Mouse (Mus musculus) heart, embryonic 10.5 days (tissue): ENCODE data around the gene Psd. TPM values are rescaled to one million over a fixed set of nuclear protein-coding genes. Genes with fewer than 3 reads are reported as not detected.

Source experiments
- DNase-seq: peaks from one replicate; pipeline ENCODE4 v3.0.0-alpha.2; 2017; ENCODE audit warnings: low spot score
- H3K27ac ChIP-seq: fragments of 300-500 bp; sonication (generic); 2 replicates; pipeline ENCODE4 v1.5.1; 2016; ENCODE audit warnings: mild to moderate bottlenecking
- H3K27me3 ChIP-seq: fragments of 300-500 bp; sonication (generic); 2 replicates; pipeline ENCODE4 v1.6.1; 2016; ENCODE audit warnings: mild to moderate bottlenecking; ENCODE audit not compliant: poor library complexity, insufficient read depth, severe bottlenecking
- H3K36me3 ChIP-seq: fragments of 300-500 bp; sonication (generic); 2 replicates; pipeline ENCODE4 v1.6.1; 2016; ENCODE audit warnings: mild to moderate bottlenecking, moderate library complexity
- H3K4me1 ChIP-seq: fragments of 300-500 bp; sonication (generic); 2 replicates; pipeline ENCODE4 v1.6.1; 2016; ENCODE audit warnings: mild to moderate bottlenecking
- H3K4me3 ChIP-seq: fragments of 300-500 bp; sonication (generic); 2 replicates; pipeline ENCODE4 v1.5.1; 2016; ENCODE audit warnings: mild to moderate bottlenecking, moderate library complexity
- H3K9me3 ChIP-seq: fragments of 300-500 bp; sonication (generic); 2 replicates; pipeline ENCODE4 v1.6.1; 2016; ENCODE audit warnings: mild to moderate bottlenecking, moderate library complexity
- WGBS: fragments of 180-500 bp; shearing (Covaris S2); methylation state at CpG from one replicate; pipeline ENCODE4 v1.1.7; 2016; 5-methylcytosine and 5-hydroxymethylcytosine counted together
- polyA plus RNA-seq: library from polyadenylated mRNA; unstranded; fragments of >200 nt; fragmentation: Nextera tagmentation; extraction: Ambion mirVana; gene quantifications from 2 replicates; pipeline ENCODE4 v1.2.1, GENCODE M21; 2016

Gene Psd
- polyA plus RNA-seq, 1 experiment from 2014 or later: 10.1 TPM

DNA sequence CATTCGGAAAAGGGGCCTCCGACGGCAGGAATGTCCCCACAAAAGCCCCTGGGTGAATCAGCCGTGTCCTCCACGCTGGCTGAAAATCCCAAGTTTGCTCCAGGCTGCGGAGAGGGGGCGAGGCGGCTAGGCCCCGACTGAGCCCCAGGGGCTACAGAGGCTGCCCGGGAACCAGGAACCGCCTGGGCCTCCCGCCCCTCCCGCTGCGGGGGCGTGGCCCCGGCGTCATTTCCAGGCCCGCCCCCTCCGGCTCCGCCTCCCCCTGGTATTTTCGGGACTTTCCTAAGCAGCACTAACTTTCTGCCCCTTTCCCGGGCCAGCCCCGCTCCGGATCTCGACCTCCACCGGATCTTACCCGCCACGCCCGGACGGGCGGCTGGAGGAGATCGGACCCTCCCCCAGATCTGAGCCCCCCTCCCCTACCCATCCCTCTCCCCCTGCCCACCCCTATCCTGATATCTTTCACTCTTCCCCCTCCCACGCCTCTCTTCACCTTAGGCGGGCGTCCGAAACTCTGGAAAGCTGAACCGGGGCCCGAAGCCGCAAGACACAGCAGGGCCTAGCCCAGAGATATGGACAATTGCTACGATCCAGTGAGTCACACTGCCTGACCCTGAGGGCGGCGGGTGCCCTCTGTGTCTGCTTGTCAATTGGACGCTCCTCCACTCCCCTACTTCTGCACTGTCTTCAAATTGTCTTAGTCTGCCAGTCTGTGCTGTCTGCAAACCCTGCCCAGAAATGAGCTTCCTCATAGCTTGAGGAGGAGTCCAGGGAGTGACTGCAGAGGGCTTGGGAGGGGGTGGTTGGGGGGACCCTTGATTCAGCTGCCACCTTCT, 21.3 kb downstream of the Psd start:
- peaks cover 51% of the 10 kb centered on the region for H3K27me3 ChIP-seq
- peaks cover 45% of the 10 kb centered on the region for H3K4me1 ChIP-seq
- under 1% methylated on average over 43 of the region's 43 CpGs for whole genome bisulfite sequencing

DNA sequence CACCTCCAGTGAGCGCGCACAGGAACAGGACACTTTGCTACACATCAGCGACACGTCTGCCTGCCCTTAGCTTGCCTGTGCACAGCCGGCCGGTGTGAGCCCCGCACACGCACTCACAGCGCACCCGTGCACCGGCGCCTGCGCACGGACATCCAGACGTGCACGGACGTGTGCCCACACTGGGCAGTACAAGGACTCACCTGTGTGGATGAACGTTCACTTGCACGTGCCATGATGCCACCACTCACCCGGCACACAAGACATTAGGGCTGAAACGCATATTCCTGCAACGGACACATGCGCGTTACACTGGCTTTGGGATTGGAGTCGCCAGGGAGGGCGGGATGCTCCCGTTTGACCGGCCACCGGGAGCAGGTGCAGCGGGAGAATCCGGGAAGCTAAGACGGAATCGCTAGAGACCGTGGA, 22.0 kb downstream of the Psd start:
- Histone ChIP-seq H3K4me3 (peak overlapping the region; percentile 86), H3K36me3 (peaks cover 17% of the 10 kb centered on the region), H3K4me1 (peaks cover 45% of the 10 kb centered on the region), H3K27ac (peak overlapping the region; percentile 88), H3K9me3 (no peaks in the 10 kb centered on the region), H3K27me3 (peaks cover 44% of the 10 kb centered on the region)
- DNase-seq: no peak
- under 1% methylated on average over 34 of the region's 34 CpGs for WGBS

More for the DNA sequence above, 21.3 kb downstream of the Psd start:
- Histone ChIP-seq H3K4me3 (peak overlapping the region; percentile 86), H3K9me3 (no peaks in the 10 kb centered on the region), H3K36me3 (peaks cover 25% of the 10 kb centered on the region), H3K27ac (peak overlapping the region; percentile 88)
- DNase-seq: peak; percentile 95

DNA sequence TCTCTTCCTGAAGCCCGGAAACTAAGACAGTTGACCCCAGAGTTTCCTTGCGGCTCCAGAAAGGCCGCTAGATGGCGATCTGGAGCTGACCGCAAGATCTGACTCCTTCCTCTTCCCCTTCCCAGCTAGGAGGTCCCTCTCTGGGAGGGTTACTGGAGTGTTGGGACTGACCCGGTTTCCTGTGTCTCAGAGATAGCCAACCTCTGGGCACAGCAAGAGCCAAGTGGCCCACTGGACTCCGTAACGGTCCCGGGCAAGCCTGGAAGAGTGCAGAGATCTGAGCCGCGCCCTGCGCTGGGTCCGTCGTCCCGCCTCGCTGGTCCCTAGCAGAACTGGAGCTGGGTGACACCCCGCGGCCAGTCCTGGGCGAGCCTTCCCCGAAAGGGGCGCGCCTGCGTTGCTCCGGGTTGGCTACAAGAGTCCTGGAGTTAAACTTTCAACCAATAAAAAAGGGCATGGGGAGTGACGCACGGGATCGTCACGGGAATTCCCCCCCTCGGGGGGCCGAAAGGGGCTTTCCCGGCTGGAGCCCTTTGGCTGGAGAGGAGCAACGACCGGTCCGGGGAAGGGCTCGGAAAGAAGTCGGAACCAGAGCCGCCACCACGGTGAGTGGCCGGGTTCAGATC, 22.6 kb downstream of the Psd start, which contains the start of gene Nfkb2:
TSS of gene Nfkb2 (plus strand) at position 105 of the 626 bp plus-strand sequence.
- Histone ChIP-seq H3K27ac (peak within 1 kb of the TSS; percentile 88), H3K36me3 (peaks cover 12% of the 10 kb centered on the region; the same call in 1 of the 2 replicates), H3K4me3 (peak within 1 kb of the TSS; percentile 86), H3K4me1 (peaks cover 45% of the 10 kb centered on the region), H3K9me3 (no peaks in the 10 kb centered on the region), H3K27me3 (peaks cover 38% of the 10 kb centered on the region)
- WGBS: under 1% methylated on average over 39 of the region's 39 CpGs
- DNase-seq: peak; percentile 97

DNA sequence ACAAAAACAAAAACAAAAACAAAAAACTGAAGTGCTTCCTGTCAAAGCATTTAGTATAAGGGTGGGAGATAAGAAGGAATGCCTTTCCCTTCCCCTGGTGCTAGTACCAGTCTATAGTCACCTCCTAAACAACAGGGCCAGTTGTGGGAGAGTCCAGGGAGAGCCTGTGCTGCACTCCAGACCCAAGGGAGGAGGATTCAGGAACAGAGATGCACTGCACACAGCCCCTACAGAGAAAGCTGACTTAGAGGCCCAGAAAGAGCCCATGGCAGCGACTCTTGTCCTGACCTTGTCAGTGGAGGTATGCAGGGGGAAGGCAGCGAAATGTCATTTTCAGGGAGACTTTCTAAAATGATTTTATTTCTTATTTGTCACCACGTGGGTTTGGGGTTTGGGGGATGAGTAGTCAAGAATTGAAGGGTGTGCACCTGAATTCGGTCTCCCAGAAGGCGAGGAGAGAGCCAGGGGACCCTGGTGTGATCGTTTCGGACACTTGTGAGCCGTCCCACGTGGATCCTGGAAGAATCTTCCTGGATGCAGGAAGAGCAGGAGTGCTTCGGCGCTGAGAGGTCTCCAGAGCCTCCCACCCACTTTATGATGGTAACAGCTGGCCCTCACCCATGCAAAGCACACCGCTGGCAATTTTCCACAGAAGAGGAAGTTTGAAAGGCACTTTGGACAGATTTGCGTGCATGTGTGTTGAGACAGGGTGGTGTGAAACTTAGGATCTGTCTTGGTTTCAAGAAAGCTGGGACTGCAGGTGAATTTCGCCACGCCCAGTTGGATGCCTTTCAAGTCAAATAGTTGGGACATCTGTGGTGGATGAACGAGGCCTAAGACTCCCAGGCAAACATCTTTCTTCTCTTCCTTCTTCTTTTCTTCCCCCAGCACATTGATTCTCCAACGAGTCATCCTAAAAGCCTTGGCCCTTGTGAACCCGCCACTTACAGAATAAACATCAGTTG, 23.4 kb downstream of the Psd start:
- peak; percentile 72 for DNase-seq

DNA sequence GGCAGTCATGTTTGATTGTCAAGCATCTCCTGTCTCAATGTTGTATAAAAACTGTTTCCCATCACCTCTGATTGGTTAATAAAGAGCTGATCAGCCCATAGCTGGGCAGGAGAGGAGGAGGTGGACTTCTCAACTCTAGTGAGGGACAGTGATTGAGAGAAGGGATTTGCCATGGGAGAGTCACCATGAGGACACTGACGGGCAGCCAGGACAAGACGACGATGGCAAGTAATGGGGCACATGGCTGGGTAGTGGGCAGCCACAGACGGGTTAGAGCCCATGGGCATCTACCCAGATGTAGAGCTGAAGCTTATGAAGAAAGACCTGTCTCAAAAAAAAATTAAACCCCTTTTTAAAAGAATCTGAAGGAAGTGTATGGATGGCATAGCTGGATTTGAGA, 24.4 kb downstream of the Psd start:
- DNase-seq: peak; percentile 55
- Histone ChIP-seq H3K27me3 (peaks cover 22% of the 10 kb centered on the region), H3K4me1 (peaks cover 35% of the 10 kb centered on the region), H3K27ac (no peak overlapping the region), H3K4me3 (no peak overlapping the region), H3K9me3 (no peaks in the 10 kb centered on the region), H3K36me3 (peaks cover 2% of the 10 kb centered on the region; the same call in 1 of the 2 replicates)
- WGBS: 85% methylated on average over 4 of the region's 4 CpGs

More for the DNA sequence above, 23.4 kb downstream of the Psd start:
- 0 out of 2 replicates have a peak overlapping the region, but pooled peaks have one; percentile 88 for H3K27ac ChIP-seq
- peak overlapping the region; percentile 86 for H3K4me3 ChIP-seq
- H3K4me1 ChIP-seq: peaks cover 39% of the 10 kb centered on the region
- no peaks in the 10 kb centered on the region for H3K9me3 ChIP-seq
- 53% methylated on average over 18 of the region's 18 CpGs for WGBS
- peaks cover 32% of the 10 kb centered on the region for H3K27me3 ChIP-seq
- peaks cover 12% of the 10 kb centered on the region; the same call in 1 of the 2 replicates for H3K36me3 ChIP-seq

DNA sequence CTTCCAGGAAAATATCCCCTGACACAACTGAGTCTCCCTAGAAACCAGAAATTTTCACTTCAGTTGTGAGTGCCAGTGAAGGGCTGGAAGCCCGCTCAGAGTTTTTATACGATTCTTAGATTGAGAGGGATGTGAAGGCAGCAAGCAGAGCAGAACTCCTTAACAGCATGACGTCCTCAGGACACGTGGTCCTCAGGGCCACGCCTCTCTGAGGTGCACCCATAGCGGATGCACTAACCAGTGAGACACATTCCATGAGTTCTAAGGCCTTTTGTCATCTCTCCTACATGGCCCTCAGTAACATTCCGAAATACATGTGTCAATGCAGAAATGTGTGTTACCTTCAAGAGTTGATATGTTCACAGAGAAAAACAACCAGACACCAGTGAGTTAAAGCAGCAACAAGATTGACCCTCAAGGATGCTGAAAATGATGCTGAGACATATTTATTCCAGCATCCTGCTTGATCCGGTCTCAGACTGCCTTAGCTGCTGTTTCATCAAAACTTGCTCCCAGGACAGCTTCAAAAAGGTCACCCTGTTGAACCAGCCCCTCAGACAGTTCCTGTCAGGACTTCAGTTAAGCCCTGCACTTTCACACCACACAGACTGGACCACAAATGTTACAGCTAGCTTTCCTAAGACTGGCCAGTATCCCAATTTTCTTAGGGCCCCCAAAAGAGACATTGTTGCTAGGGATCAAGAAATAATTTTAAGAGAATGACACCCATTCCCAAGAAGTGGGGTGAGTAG, 26.5 kb downstream of the Psd start:
- H3K36me3 ChIP-seq: no peaks in the 10 kb centered on the region
- H3K27ac ChIP-seq: no peak overlapping the region
- peaks cover 21% of the 10 kb centered on the region; the same call in 1 of the 2 replicates for H3K4me1 ChIP-seq
- 40% methylated on average over 8 of the region's 8 CpGs for WGBS
- 0 out of 2 replicates have a peak, but pooled peaks cover 3% of the 10 kb centered on the region for H3K27me3 ChIP-seq
- peak; percentile 51 for DNase-seq
- H3K4me3 ChIP-seq: no peak overlapping the region
- H3K9me3 ChIP-seq: no peaks in the 10 kb centered on the region

DNA sequence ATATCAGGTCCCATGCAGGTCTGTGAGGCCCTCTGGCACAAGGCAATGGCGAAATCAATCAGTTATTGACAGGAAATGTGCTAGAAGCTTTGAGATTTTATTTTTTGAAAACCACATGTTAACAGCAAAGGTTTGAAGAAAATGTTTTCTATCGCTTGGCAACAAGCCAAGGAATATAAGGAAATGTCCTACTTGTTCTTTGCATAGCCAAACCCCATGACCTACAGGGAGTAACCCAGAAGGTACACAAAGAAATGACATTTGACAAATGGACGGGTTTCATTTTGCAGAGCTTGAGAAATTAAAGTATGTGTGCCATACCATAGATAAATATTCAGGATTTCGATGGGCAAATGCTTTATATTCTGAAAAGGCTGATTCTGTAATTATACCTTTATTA, 30.0 kb downstream of the Psd start:
- Histone ChIP-seq H3K9me3 (no peaks in the 10 kb centered on the region), H3K4me3 (no peak overlapping the region)
- 65% methylated on average over 4 of the region's 4 CpGs for WGBS

DNA sequence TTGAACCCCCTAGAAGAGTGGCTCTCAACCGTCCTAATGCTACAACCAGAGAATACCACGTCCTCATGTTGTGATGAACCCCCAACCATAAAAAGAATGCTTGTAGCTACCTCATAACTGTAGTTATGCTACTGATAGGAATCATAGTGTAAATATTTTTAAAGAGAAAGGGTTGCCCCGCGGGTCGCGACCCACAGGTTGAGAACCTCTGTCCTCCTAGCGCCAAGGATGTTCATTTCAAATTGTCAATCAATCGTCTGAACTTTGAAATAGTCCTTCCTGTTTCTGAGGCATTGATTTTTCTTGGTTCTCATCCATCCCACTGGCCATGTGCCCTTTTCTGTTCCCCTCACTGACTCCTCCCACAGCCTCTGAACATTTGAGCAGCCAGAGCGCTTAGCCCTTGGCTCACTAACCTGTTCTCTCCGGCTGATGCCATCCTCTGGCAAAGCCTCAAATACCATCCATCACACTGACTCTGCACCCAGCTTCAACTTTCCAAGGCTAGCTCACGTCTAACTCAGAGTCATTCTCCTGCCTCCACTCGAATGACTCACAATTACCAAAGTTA, 36.3 kb downstream of the Psd start:
- 59% methylated on average over 12 of the region's 12 CpGs for WGBS
- Histone ChIP-seq H3K4me1 (no peaks in the 10 kb centered on the region), H3K36me3 (peaks cover 23% of the 10 kb centered on the region), H3K9me3 (no peaks in the 10 kb centered on the region), H3K27me3 (no peaks in the 10 kb centered on the region; the same call in 1 of the 2 replicates), H3K27ac (no peak overlapping the region), H3K4me3 (no peak overlapping the region)
- no peak for DNase-seq

More for the DNA sequence above, 30.0 kb downstream of the Psd start:
- peaks cover 2% of the 10 kb centered on the region; the same call in 1 of the 2 replicates for H3K4me1 ChIP-seq
- peaks cover 3% of the 10 kb centered on the region; the same call in 1 of the 2 replicates for H3K27me3 ChIP-seq
- no peak overlapping the region for H3K27ac ChIP-seq
- DNase-seq: no peak
- H3K36me3 ChIP-seq: no peaks in the 10 kb centered on the region

DNA sequence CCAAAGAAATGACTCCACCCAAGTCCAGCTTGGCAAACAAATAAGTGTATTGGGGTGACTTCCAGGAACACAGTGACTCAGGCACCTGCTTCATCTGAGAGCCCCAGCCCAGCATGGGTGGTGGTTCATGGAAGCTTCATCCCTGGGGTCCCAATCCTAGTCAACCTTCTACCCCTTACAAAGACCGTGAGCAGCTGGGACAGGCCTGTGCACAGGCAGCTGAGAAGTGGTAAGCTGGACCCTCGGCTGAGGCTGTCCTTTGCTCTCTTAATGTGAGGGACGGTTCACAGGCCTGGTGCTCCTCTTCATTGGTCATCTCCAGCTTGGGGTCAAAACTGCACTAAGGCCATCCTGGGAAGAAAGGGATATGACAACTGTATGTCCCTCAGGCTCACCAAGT, 39.4 kb downstream of the Psd start:
- Histone ChIP-seq H3K36me3 (peaks cover 52% of the 10 kb centered on the region), H3K4me3 (no peak overlapping the region), H3K27me3 (no peaks in the 10 kb centered on the region; the same call in 1 of the 2 replicates), H3K4me1 (no peaks in the 10 kb centered on the region), H3K27ac (no peak overlapping the region), H3K9me3 (no peaks in the 10 kb centered on the region)
- DNase-seq: peak; percentile 68
- 86% methylated on average over 3 of the region's 3 CpGs for WGBS

DNA sequence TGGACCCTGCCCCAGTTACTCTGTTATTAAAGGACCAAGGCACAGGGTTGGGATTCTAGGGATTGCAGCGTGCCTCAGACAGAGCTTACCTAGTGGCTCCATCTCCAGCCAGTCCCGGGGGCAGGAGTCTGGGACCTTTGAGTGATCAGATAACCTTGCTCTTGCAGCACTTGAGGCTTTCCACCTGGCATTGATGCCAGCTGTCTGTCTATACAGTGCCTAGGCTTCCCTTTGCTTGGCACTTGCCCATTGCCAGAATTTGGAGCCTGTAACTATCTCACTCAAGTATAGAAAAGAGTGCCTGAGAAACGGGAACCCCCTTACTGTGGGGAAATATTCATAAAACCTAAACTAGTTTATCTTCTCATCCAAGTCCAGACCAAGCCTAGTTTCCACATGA, 40.0 kb downstream of the Psd start:
- 80% methylated on average over 3 of the region's 3 CpGs for WGBS
- Histone ChIP-seq H3K4me1 (no peaks in the 10 kb centered on the region), H3K9me3 (no peaks in the 10 kb centered on the region), H3K4me3 (no peak overlapping the region), H3K36me3 (peaks cover 59% of the 10 kb centered on the region), H3K27me3 (no peaks in the 10 kb centered on the region), H3K27ac (no peak overlapping the region)
- DNase-seq: peak; percentile 71

DNA sequence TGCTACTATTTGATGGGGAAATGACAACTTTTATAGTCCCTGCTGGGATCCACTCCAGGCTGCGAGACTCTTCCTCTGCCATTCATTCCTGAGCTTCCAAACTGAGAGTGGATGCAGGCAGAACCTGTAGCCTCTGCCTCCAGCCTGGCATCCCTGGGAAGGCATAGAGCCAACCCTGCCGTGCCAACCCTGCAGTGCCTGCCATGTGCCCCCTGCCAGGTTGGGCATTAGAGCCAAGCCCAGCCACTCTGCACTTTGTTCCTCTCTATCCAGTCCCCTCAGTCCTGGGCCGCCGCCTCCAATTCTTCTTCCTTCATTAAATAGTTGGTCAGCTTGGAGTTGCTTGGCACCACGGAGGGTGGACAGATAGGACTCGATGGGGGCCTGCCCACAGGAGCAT, 40.9 kb downstream of the Psd start:
- no peaks in the 10 kb centered on the region for H3K9me3 ChIP-seq
- H3K27ac ChIP-seq: no peak overlapping the region
- DNase-seq: no peak
- WGBS: 84% methylated on average over 6 of the region's 6 CpGs
- H3K36me3 ChIP-seq: peaks cover 67% of the 10 kb centered on the region
- H3K4me3 ChIP-seq: no peak overlapping the region
- no peaks in the 10 kb centered on the region for H3K4me1 ChIP-seq
- H3K27me3 ChIP-seq: no peaks in the 10 kb centered on the region
